Mouse (Mus musculus) CD4-positive, CD25-positive, alpha-beta regulatory T cell, adult 9 weeks (primary cell): ENCODE data around the gene Ttc16. TPM values are rescaled to one million over a fixed set of nuclear protein-coding genes. Genes with fewer than 3 reads are reported as not detected.

Experiments
- polyA plus RNA-seq: library from polyadenylated mRNA; unstranded; fragments of 100-300 nt; shearing (Covaris generic); gene quantifications from one replicate; pipeline ENCODE4 v1.2.1, GENCODE M21; 2017

Gene Ttc16
- polyA plus RNA-seq: 1.6 TPM

GRCm38 (mm10) chr2:32775359-32776074 is at the start of gene Ttc16, which contains the start of gene Ptrh1:
Ttc16 (minus strand) TSS chr2:32775633.
Ptrh1 (plus strand) TSS chr2:32775786.

GRCm38 (mm10) chr2:32784048-32784681 is 8.7 kb upstream of the Ttc16 start, which contains the start of gene Cfap157:
Cfap157 (minus strand) TSS chr2:32784428.

GRCm38 (mm10) chr2:32757056-32757845 is 18.2 kb downstream of the Ttc16 start, which contains the start of gene Tor2a:
Tor2a (plus strand) TSS chr2:32757234.

GRCm38 (mm10) chr2:32740916-32741272 is 34.5 kb downstream of the Ttc16 start, which contains the start of gene 6330409D20Rik:
6330409D20Rik (minus strand) TSS chr2:32741016.

GRCm38 (mm10) chr2:32720681-32721229 is 54.7 kb downstream of the Ttc16 start, which contains the start of gene Sh2d3c:
Sh2d3c (plus strand) TSS chr2:32721055.

GRCm38 (mm10) chr2:32712934-32713817 is 62.3 kb downstream of the Ttc16 start, which contains the start of gene Cdk9:
Cdk9 (minus strand) TSS chr2:32713076.

Other genes starting within 250 kb of the Ttc16 start
- gene Fam102a, start 240.3 kb downstream of the Ttc16 start, polyA plus RNA-seq: 67.8 TPM
- 161 TPM for gene Dpm2, start 204.8 kb downstream of the Ttc16 start, polyA plus RNA-seq
- gene Pip5kl1, start 200.8 kb downstream of the Ttc16 start, polyA plus RNA-seq: not detected
- not detected for gene 9430097D07Rik, start 199.9 kb downstream of the Ttc16 start, polyA plus RNA-seq
- gene St6galnac4, start 188.5 kb downstream of the Ttc16 start, polyA plus RNA-seq: 57.7 TPM
- 3.9 TPM for gene St6galnac6, start 175.9 kb downstream of the Ttc16 start, polyA plus RNA-seq
- not detected for gene Ak1, start 153.9 kb downstream of the Ttc16 start, polyA plus RNA-seq
- 0.07 TPM for gene Eng, start 129.0 kb downstream of the Ttc16 start, polyA plus RNA-seq
- gene Fpgs, start 71.5 kb downstream of the Ttc16 start, polyA plus RNA-seq: 22.8 TPM
- gene Cdk9, start 62.6 kb downstream of the Ttc16 start, polyA plus RNA-seq: 27.3 TPM
- gene Sh2d3c, start 54.6 kb downstream of the Ttc16 start, polyA plus RNA-seq: 126 TPM
- 0.50 TPM for gene 6330409D20Rik, start 34.6 kb downstream of the Ttc16 start, polyA plus RNA-seq
- 54.6 TPM for gene Tor2a, start 18.4 kb downstream of the Ttc16 start, polyA plus RNA-seq
- 6.0 TPM for gene Ptrh1, start 153 bp upstream of the Ttc16 start, polyA plus RNA-seq
- not detected for gene Cfap157, start 8.8 kb upstream of the Ttc16 start, polyA plus RNA-seq
- gene Stxbp1, start 71.6 kb upstream of the Ttc16 start, polyA plus RNA-seq: 3.5 TPM
- gene Fam129b, start 100.5 kb upstream of the Ttc16 start, polyA plus RNA-seq: 0.61 TPM
- gene Rpl12, start 185.9 kb upstream of the Ttc16 start, polyA plus RNA-seq: 37.6 TPM
- gene Lrsam1, start 186.0 kb upstream of the Ttc16 start, polyA plus RNA-seq: 12.5 TPM
- gene Slc2a8, start 206.4 kb upstream of the Ttc16 start, polyA plus RNA-seq: 4.8 TPM